Mouse (Mus musculus) right cerebral cortex, postnatal 36 days (tissue): ENCODE data around the gene Thyn1.

Experiments
- DNase-seq, 2 experiments: peaks; one replicate each; pipeline ENCODE4 v3.0.0; 2022; ENCODE audit warnings: low spot score in 2 of 2, mixed read lengths in 1 of 2

The Thyn1 gene

GRCm38 (mm10) chr9:27029828-27030762, 30.6 kb downstream of the Thyn1 start, which contains the start of the genes Vps26b and Ncapd3:
Gene Vps26b (minus strand): TSS chr9:27030065.
Gene Ncapd3 (plus strand): TSS chr9:27030175.
- DNase-seq, result peak; percentile 96

DNA sequence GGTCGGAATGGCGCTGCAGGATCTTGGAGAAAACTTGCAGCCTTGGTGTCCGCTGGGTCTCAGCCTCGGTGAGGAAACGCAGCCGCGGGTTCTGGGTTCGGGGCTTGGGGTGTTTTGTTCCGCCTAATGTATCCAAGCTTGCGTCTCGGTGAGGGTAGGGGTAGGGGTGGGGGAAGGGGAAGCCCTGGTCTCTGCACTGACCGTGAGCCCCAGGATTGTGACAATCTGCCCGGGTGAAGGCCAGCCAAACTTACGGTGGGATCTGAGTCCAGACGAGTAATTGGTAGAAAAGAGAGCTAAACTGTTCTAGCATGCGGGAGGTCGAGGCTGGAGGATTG, 31.2 kb downstream of the Thyn1 start:
- DNase-seq, result no peak

DNA sequence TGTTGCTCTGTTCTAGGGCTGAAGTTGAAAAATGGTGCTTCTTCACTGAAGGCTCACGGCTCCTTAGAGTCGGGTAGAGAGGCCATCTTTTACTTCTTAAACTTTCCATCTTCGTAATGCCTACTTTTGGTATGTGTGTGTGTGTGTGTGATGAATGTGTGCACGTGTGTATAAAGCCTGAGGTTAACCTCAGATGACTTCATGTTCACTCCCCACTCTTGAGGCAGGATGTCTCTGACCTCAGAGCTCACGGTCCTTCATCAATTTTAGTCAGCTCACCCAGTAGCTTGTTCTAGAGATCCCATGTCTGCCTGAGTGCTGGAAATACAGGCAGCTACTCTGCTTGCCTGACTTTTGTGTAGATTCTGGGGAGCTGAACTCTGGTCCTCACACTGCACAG, 44.4 kb downstream of the Thyn1 start:
- DNase-seq, result no peak

GRCm38 (mm10) chr9:27049492-27049891, 50.0 kb downstream of the Thyn1 start:
- no peak for DNase-seq
